Mouse (Mus musculus) C2C12 (cell line): ENCODE measurements around the gene Gp1ba.

Experiments used
- CTCF ChIP-seq: IDR thresholded peaks from one replicate; pipeline ENCODE4 v1.5.1; 2011; ENCODE audit not compliant: control insufficient read depth, insufficient read depth, insufficient read length
- MYOD1 ChIP-seq: IDR thresholded peaks from one replicate; pipeline ENCODE4 v1.6.1; 2011; ENCODE audit warnings: low read depth; ENCODE audit not compliant: control insufficient read depth, insufficient read length
- USF1 ChIP-seq: IDR thresholded peaks from one replicate; pipeline ENCODE4 v1.6.1; 2011; ENCODE audit warnings: low read depth, mild to moderate bottlenecking, control low read depth, moderate library complexity

DNA sequence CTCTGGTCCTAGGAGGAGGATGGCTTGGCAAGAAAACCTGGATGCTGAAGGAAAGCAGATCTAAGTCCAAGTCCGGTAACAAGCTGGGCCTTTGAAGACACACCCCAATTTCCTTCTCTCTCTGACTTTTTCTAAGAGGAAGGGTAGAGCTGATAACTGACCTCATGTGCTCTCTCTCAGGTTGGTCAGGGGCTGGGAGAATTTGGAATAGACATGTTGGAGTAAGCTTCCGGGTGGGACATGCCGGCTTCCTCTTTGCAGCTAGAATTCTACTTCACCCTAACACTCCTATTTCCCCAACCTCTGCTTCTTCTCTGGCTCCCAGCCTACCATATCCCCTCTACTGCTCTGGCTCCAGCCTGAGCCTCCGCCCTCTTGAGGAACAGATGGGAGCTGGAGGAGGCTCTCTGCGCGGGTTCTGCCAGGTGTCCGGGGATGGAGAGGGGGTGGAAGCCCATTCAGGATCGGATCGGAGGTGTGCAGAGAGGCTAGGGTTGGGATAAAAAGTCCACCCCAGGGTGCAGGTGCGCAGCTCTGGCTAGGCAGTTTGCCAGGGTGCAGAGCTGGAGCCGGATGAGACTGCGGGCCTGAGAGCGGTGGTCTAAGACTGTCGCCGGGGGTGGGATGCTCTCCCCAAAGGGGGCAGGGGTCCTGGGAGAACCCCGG, 48.1 kb downstream of the Gp1ba start:
- TF ChIP-seq CTCF (no peak), MYOD1 (no peak), USF1 (no peak)
